Mouse (Mus musculus) heart, embryonic 14.5 days (tissue): ENCODE results near the gene Pts. TPM values are rescaled to one million over a fixed set of nuclear protein-coding genes. Genes with fewer than 3 reads are reported as not detected.

ENCODE experiments used
- ATAC-seq: fragments of 200-750 bp; cut with Nextera tagmentation; 2 replicates; pipeline ENCODE4 v1.8.0; 2017; ENCODE audit warnings: low read depth, moderate TSS enrichment; ENCODE audit not compliant: insufficient number of reproducible peaks, insufficient read depth, low FRiP score
- H3K27ac ChIP-seq, 2 experiments: fragments of 200-500 bp in 1 of 2; fragments of 300-500 bp in 1 of 2; sonication (generic) in 1 of 2; replicated peaks in 1 of 2; 2 replicates each; pipeline ENCODE4 v1.5.1; 2012 to 2014; ENCODE audit warnings: low read depth in 2 of 2, low read length in 2 of 2, control low read depth in 1 of 2, mild to moderate bottlenecking in 1 of 2, mixed read lengths in 1 of 2; ENCODE audit not compliant: control insufficient read depth in 1 of 2, insufficient read depth in 1 of 2
- H3K27me3 ChIP-seq: fragments of 300-500 bp; sonication (generic); 2 replicates; pipeline ENCODE4 v1.6.1; 2014; ENCODE audit warnings: mild to moderate bottlenecking, low read length, control low read depth; ENCODE audit not compliant: control insufficient read depth, insufficient read depth
- H3K36me3 ChIP-seq: fragments of 300-500 bp; sonication (generic); 2 replicates; pipeline ENCODE4 v1.6.1; 2014; ENCODE audit warnings: mild to moderate bottlenecking, control low read depth, low read length, mixed read lengths; ENCODE audit not compliant: control insufficient read depth, insufficient read depth
- H3K4me1 ChIP-seq, 2 experiments: fragments of 200-500 bp in 1 of 2; fragments of 300-500 bp in 1 of 2; sonication (generic) in 1 of 2; 2 replicates each; pipeline ENCODE4 v1.6.1; 2012 to 2014; ENCODE audit warnings: low read length in 2 of 2, control low read depth in 1 of 2, mixed read lengths in 1 of 2; ENCODE audit not compliant: control insufficient read depth in 2 of 2, insufficient read depth in 2 of 2
- H3K4me2 ChIP-seq: fragments of 300-500 bp; sonication (generic); 2 replicates; pipeline ENCODE4 v1.6.1; 2014; ENCODE audit warnings: mild to moderate bottlenecking, low read length
- H3K4me3 ChIP-seq, 2 experiments: fragments of 200-500 bp in 1 of 2; fragments of 300-500 bp in 1 of 2; sonication (generic) in 1 of 2; 2 replicates each; pipeline ENCODE4 v1.5.1; 2012 to 2014; ENCODE audit warnings: low read length in 2 of 2, mild to moderate bottlenecking in 2 of 2, control low read depth in 1 of 2, low read depth in 1 of 2, moderate library complexity in 1 of 2; ENCODE audit not compliant: control insufficient read depth in 1 of 2, insufficient read depth in 1 of 2
- H3K9ac ChIP-seq: fragments of 300-500 bp; sonication (generic); 2 replicates; pipeline ENCODE4 v1.6.1; 2014; ENCODE audit warnings: mild to moderate bottlenecking, low read length
- H3K9me3 ChIP-seq: fragments of 300-500 bp; sonication (generic); 2 replicates; pipeline ENCODE4 v1.6.1; 2016; ENCODE audit warnings: low read length, control low read depth; ENCODE audit not compliant: control insufficient read depth
- WGBS: fragments of 180-500 bp; shearing (Covaris S2); extraction: QIAGEN DNeasy Blood & Tissue Kit; methylation state at CpG from one replicate; pipeline ENCODE4 v1.1.7; 2014; 5-methylcytosine and 5-hydroxymethylcytosine counted together
- polyA plus RNA-seq: library from polyadenylated mRNA; unstranded; fragments of >200 nt; fragmentation: Nextera tagmentation; extraction: Ambion mirVana; gene quantifications from 2 replicates; pipeline ENCODE4 v1.2.1, GENCODE M21; 2014

The Pts gene
- polyA plus RNA-seq, 1 experiment from 2014 or later: 98.4 TPM

DNA sequence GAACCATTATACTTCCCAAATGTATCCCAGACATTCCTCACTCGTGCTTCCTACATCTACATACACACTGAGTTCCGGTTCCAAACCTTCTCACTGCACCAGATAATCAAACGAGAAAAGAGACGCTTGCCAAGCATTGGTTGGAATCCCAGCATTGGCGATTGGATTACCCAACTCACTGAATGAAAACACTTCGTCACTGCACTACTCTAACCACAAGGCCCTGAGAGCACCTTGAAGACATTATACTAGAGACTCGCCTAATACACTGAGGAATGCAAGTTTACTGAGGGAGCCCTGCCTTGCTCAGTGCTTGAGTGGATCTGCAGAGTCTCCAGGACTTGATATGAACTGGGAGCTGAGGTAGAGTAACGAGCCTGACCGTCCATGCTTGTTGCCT is 13.9 kb upstream of the Pts start:
- WGBS: 67% methylated on average over 9 of the region's 9 CpGs
- Histone ChIP-seq H3K36me3 (no peaks in the 10 kb centered on the region), H3K4me1 (no peaks in the 10 kb centered on the region), H3K4me2 (no peak overlapping the region), H3K9ac (no peak overlapping the region), H3K9me3 (no peaks in the 10 kb centered on the region), H3K27me3 (no peaks in the 10 kb centered on the region), H3K27ac (no peak overlapping the region), H3K4me3 (no peak overlapping the region)
- ATAC-seq: no peak

- ATAC-seq: no peak
- H3K9me3 ChIP-seq: no peaks in the 10 kb centered on the region
- H3K27ac ChIP-seq: no peak overlapping the region
- no peaks in the 10 kb centered on the region for H3K27me3 ChIP-seq
- no peak overlapping the region for H3K4me2 ChIP-seq
- H3K36me3 ChIP-seq: no peaks in the 10 kb centered on the region
- WGBS: 59% methylated on average over 7 of the region's 7 CpGs
- no peaks in the 10 kb centered on the region for H3K4me1 ChIP-seq
- no peak overlapping the region for H3K9ac ChIP-seq
- H3K4me3 ChIP-seq: no peak overlapping the region
Measured at GRCm38 (mm10) chr9:50540170-50540569, 11.6 kb upstream of the Pts start.

GRCm38 (mm10) chr9:50537295-50537694 is 8.8 kb upstream of the Pts start:
- no peak overlapping the region for H3K9ac ChIP-seq
- no peaks in the 10 kb centered on the region for H3K9me3 ChIP-seq
- H3K36me3 ChIP-seq: no peaks in the 10 kb centered on the region
- no peak overlapping the region for H3K4me3 ChIP-seq
- no peak overlapping the region for H3K27ac ChIP-seq
- H3K27me3 ChIP-seq: no peaks in the 10 kb centered on the region
- H3K4me1 ChIP-seq: no peaks in the 10 kb centered on the region
- WGBS: 76% methylated on average over 4 of the region's 4 CpGs
- no peak for ATAC-seq
- no peak overlapping the region for H3K4me2 ChIP-seq

GRCm38 (mm10) chr9:50536603-50537135 is 8.1 kb upstream of the Pts start:
- Histone ChIP-seq H3K9me3 (no peaks in the 10 kb centered on the region), H3K4me3 (no peak overlapping the region), H3K36me3 (no peaks in the 10 kb centered on the region), H3K9ac (no peak overlapping the region), H3K27ac (no peak overlapping the region), H3K27me3 (no peaks in the 10 kb centered on the region), H3K4me2 (no peak overlapping the region), H3K4me1 (no peaks in the 10 kb centered on the region)
- WGBS: 70% methylated on average over 7 of the region's 7 CpGs
- ATAC-seq: no peak

DNA sequence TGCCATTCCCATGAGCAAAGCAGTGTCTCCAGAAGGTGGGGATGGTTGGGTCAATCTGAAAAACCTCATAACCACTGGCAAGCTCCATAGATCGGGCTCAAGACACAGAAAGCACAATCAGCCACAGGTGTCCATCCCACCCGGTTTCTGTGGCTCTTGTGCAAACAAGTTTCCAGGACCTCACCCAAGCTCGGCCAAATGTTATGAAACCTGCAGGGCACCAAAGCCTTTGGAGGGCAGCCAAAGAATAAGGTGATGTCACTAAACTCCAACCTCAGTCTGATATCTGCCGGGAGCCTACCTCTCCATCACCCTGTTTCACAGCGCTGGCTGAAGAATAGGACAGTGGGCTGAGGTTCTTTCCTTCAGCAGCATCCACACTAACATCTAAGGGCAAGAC is 7.4 kb upstream of the Pts start:
- WGBS: 65% methylated on average over 5 of the region's 5 CpGs
- H3K36me3 ChIP-seq: no peaks in the 10 kb centered on the region
- H3K27ac ChIP-seq: no peak overlapping the region
- ATAC-seq: no peak
- no peak overlapping the region for H3K4me3 ChIP-seq
- H3K4me2 ChIP-seq: no peak overlapping the region
- H3K9me3 ChIP-seq: no peaks in the 10 kb centered on the region
- no peaks in the 10 kb centered on the region for H3K27me3 ChIP-seq
- no peaks in the 10 kb centered on the region for H3K4me1 ChIP-seq
- no peak overlapping the region for H3K9ac ChIP-seq

- Histone ChIP-seq H3K9me3 (no peaks in the 10 kb centered on the region), H3K9ac (no peak overlapping the region), H3K36me3 (no peaks in the 10 kb centered on the region), H3K4me2 (no peak overlapping the region), H3K4me1 (no peaks in the 10 kb centered on the region), H3K27ac (no peak overlapping the region), H3K4me3 (no peak overlapping the region), H3K27me3 (no peaks in the 10 kb centered on the region)
- no peak for ATAC-seq
- WGBS: 74% methylated on average over 3 of the region's 3 CpGs
Measured at GRCm38 (mm10) chr9:50533791-50534190, 5.3 kb upstream of the Pts start.

DNA sequence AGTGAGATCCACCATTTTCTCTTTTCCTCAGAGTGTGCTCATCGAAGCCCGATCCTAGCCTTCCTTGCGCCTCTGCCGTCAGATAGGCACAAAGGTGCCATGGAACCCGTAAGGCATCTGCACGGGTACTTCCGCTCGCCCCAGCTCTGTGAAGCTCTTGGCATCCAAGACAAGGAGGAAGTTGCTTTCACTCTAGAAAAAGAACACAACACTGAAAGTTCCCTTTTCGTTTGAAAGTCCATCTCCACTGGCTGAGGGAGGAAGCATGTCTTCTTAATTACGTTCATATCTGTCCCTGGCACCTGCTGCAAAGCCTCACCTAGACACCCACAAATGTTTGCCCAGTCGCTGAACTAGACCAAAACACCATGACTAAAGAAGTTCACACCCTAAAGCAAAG is 4.8 kb upstream of the Pts start:
- WGBS: 70% methylated on average over 11 of the region's 11 CpGs
- Histone ChIP-seq H3K9me3 (no peaks in the 10 kb centered on the region), H3K27ac (no peak overlapping the region), H3K4me2 (no peak overlapping the region), H3K4me1 (no peaks in the 10 kb centered on the region), H3K36me3 (no peaks in the 10 kb centered on the region), H3K4me3 (no peak overlapping the region), H3K27me3 (no peaks in the 10 kb centered on the region), H3K9ac (no peak overlapping the region)
- ATAC-seq: no peak

- Histone ChIP-seq H3K27ac (no peak overlapping the region), H3K9ac (no peak overlapping the region), H3K27me3 (no peaks in the 10 kb centered on the region), H3K4me1 (peaks cover 2 to 6% of the 10 kb centered on the region in 2 experiments; a peak in 2 of 4 replicates), H3K36me3 (no peaks in the 10 kb centered on the region), H3K9me3 (no peaks in the 10 kb centered on the region), H3K4me3 (no peak overlapping the region), H3K4me2 (no peak overlapping the region)
- no peak for ATAC-seq
- 28% methylated on average over 2 of the region's 2 CpGs for WGBS
Measured at GRCm38 (mm10) chr9:50530890-50531289, 2.4 kb upstream of the Pts start.
